Mouse (Mus musculus) layer of hippocampus, adult 18-20 months (tissue): Measurements from ENCODE around the gene Lce3f. TPM values are rescaled to one million over a fixed set of nuclear protein-coding genes. Genes with fewer than 3 reads are reported as not detected.
A peak's percentile ranks its signal among the peaks of the same experiment; 100 is the strongest.

Source experiments
- DNase-seq, 2 experiments: peaks; one replicate each; pipeline ENCODE4 v3.0.0; 2022; ENCODE audit warnings: low spot score in 2 of 2
- long read RNA-seq: library from polyadenylated mRNA; stranded (forward); transcript quantifications from one replicate; pipeline ENCODE4 v2.0.0, GENCODE M21; 2021
- total RNA-seq, 2 experiments: library from RNA; stranded (reverse); gene quantifications; 2 replicates each; pipeline ENCODE4 v1.2.3; 2021

The Lce3f gene
- total RNA-seq = not detected
- long read RNA-seq = 0 reads

- DNase-seq = no peak
These were observed at the start of gene Lce3f for GRCm38 (mm10) chr3:92991926-92992325. Gene Lce3f (plus strand): TSS chr3:92992226.

DNA sequence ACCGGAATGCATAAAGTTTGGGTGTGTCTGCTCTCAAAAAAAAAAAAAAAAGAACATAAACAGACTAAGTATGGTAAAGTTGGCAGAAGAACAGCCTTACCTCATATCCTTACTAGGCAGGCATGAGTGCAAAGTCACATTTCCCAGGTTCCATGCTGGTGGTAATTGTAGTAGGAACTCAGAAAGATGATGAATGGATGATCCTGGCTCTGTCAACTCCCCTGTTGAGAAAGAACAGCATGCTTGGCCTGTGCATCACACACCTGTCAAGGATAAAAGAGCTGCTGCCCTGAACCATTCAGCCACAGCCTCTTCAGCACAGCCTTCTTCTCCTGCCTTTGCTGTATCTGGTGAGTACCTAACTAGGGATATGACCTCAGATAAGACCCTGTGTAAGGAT is 47.8 kb upstream of the Lce3f start, which contains the start of gene Lce3c:
TSS of gene Lce3c (plus strand) at position 301 of the 400 bp plus-strand sequence.
- DNase-seq = no peak

GRCm38 (mm10) chr3:92957090-92957489 is 34.9 kb upstream of the Lce3f start, which contains the start of gene Lce3d:
Gene Lce3d (plus strand): TSS chr3:92957390.
- DNase-seq = no peak

DNA sequence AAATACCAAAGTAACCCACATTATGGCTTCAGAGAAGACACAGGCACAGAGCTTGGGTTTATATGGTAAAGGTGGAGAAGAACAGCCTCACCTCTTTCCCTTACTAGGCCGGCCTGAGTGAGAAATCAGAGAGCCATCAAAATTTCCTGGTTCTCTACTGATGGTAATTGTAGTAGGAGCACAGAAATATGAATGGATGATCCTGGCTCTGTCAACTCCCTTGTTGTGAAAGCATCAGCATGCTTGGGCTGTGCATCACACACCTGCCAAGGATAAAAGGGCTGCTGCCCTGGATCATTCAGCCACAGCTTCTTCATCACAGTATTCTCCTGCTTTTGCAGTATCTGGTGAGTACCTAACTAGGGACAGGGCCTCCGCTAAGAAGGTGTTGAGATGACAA is 25.3 kb upstream of the Lce3f start, which contains the start of gene Lce3e:
TSS of gene Lce3e (plus strand) at position 301 of the 400 bp plus-strand sequence.
- DNase-seq = no peak

GRCm38 (mm10) chr3:92978484-92978883 is 13.5 kb upstream of the Lce3f start:
- no peak for DNase-seq

- DNase-seq = peak; percentile 21 to 82
These were observed 6.7 kb downstream of the Lce3f start for GRCm38 (mm10) chr3:92998691-92999090.

DNA sequence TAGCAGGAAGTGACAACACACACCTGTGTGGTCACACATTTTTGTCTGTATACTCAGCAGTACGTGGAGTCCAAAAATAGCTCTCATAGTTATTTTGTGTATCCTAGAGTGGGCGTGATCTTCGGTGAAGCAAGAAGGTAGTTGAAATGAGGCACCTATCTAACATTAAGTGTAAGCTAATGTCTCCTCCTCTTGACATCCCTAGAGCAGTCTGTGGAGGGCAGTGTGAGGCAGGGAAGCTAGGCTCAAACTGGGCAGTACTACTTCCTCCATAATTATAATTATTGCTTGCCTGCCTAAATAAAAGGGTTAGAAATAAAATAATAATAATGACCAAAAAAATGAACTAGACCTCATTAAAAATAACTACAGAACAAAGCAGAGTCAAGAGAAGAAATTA is 8.6 kb downstream of the Lce3f start:
- DNase-seq = no peak

DNA sequence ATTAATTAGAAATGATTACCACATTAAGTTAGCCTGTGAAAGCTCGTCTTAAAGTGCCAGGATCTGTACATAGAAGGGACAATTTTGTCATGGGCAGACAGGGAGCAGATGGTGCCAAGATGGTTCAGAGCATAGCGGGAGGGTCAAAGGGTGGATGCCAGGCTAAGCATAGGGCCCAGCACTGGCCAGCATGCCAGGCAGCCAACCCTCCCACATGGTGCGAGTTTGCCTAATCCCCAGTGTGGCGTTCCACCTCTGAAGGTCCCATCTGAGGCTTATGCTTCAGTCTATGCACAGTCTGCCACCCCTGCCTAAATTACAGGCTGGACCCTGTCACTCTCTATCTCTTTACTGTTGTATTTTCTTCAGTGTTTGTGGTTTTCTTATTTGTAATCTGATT is 10.8 kb downstream of the Lce3f start:
- no peak for DNase-seq

DNA sequence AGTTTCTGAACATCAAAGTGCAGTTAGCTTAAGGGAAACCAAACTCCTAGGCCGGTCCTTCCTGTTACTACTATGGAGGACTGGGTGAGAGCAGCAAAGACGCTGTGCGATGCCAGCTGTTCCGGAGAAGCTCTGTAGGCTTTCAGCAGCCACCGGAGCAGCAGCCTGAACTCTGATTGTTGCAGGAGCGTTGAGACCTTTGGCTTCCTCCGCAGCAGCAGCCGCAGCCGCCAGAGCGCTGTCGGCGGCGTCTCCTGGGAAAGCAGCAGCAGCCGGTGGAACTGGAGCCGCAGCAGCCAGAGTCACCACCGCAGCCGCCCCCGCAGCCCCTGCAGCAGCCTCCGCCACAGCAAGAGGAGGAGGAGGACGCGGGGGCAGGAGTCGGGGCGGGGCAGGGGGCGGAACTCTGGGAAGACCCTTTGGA is 22.4 kb downstream of the Lce3f start:
- DNase-seq = peak; percentile 16 to 35

GRCm38 (mm10) chr3:93014871-93015270 is 22.8 kb downstream of the Lce3f start:
- no peak for DNase-seq

GRCm38 (mm10) chr3:93015460-93016104 is 23.6 kb downstream of the Lce3f start, which contains the start of gene Crct1:
Gene Crct1 (minus strand): TSS chr3:93015687.
- no peak for DNase-seq

GRCm38 (mm10) chr3:93018960-93019359 is 26.9 kb downstream of the Lce3f start, which contains the start of gene Lce1m:
Gene Lce1m (minus strand): TSS chr3:93019060.
- no peak for DNase-seq

- DNase-seq = no peak
These were observed 29.1 kb downstream of the Lce3f start for GRCm38 (mm10) chr3:93021171-93021570.

DNA sequence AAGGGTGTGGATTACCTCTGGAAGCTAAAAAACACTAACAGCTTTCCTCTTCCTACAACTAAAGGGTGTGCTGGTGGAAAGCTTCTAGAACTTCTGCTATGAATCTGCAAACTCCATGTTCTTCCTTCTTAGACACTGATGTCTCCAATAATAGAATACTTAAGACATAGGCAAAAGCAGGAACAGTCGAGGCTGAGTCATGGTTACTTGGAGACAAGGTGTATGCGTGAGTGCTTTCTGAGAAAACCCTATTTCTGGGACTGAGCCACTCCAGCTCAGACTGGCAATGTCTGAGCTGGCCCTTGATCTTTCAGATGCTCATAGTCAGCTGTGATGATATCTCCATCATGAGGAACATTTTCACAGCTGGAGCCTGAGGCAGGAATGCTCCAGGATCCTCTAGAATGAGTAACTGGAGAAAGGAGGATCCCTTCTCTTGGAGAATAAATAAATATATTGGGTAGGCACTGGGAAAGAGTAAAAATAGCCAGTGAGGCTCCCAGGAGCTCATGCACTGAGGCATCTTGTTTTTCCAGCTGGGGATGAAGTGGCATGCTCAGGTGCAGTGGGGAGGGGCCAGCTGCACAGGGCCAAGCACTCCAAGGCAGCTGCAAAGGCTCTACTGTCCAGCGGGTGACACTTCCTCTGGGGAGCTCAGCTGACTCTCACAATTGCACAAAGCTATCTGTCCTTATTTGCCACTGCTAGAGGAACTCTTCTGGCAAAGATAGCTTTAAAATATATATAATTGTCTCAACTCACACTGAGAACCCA is 31.6 kb downstream of the Lce3f start:
- DNase-seq = no peak

DNA sequence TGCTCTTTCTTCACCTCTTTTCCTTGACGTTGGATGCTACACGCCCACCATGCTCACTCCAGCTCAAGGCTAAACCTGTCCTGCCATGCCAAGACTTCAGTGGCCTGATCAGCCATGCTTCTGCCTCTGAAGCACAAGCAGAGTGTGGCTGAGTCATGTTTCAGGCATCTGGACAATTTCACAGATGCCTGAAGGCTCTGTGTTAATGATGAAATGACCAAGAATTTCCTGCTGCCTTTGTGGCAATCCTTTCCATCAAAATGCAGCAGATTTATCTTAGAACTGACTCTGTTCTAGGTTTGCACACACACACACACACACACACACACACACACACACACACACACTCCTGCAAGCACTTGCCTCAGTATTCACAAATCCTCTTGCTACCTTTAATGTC is 33.5 kb downstream of the Lce3f start:
- DNase-seq = no peak

- DNase-seq = peak in 1 of 2 experiments; percentile 67
These were observed 39.4 kb downstream of the Lce3f start for GRCm38 (mm10) chr3:93031450-93031849.

Other genes with a start within 250 kb of the Lce3f start
- gene Lce1g, start 239.9 kb upstream of the Lce3f start, total RNA-seq = not detected
- not detected for gene Lce1h, start 227.2 kb upstream of the Lce3f start, total RNA-seq
- gene Lce1i, start 213.3 kb upstream of the Lce3f start, total RNA-seq = not detected
- gene Lce1j, start 201.7 kb upstream of the Lce3f start, total RNA-seq = not detected
- gene Lce1k, start 184.3 kb upstream of the Lce3f start, total RNA-seq = not detected
- not detected for gene Kprp, start 165.0 kb upstream of the Lce3f start, total RNA-seq
- not detected for gene Lce1l, start 140.9 kb upstream of the Lce3f start, total RNA-seq
- gene 2310050C09Rik, start 122.0 kb upstream of the Lce3f start, total RNA-seq = not detected
- gene Lce3a, start 66.0 kb upstream of the Lce3f start, total RNA-seq = not detected
- not detected for gene Lce3b, start 59.2 kb upstream of the Lce3f start, total RNA-seq
- gene Lce3c, start 47.7 kb upstream of the Lce3f start, total RNA-seq = not detected
- not detected for gene Lce3d, start 34.8 kb upstream of the Lce3f start, total RNA-seq
- gene Lce3e, start 25.2 kb upstream of the Lce3f start, total RNA-seq = not detected
- not detected for gene Crct1, start 23.5 kb downstream of the Lce3f start, total RNA-seq
- not detected for gene Lce1m, start 26.8 kb downstream of the Lce3f start, total RNA-seq
- not detected for gene Gm4858, start 76.6 kb downstream of the Lce3f start, total RNA-seq
- gene Crnn, start 152.6 kb downstream of the Lce3f start, total RNA-seq = not detected
- not detected for gene Flg2, start 205.1 kb downstream of the Lce3f start, total RNA-seq